Mouse (Mus musculus) c-Kit-negative CD71-positive TER-119-positive erythroid progenitor cells, embryonic 14.5 days (primary cell): ENCODE measurements around the gene Pip4k2c.
"Not testable (repeated sequence)": the region's sequence is repeated elsewhere in the genome, so short reads cannot be mapped to it uniquely, and the experiment has no call there.

Source experiments
- DNase-seq: peaks from one replicate; pipeline ENCODE4 v3.0.0-alpha.2; 2013; ENCODE audit warnings: low read depth, low spot score

The Pip4k2c gene

DNA sequence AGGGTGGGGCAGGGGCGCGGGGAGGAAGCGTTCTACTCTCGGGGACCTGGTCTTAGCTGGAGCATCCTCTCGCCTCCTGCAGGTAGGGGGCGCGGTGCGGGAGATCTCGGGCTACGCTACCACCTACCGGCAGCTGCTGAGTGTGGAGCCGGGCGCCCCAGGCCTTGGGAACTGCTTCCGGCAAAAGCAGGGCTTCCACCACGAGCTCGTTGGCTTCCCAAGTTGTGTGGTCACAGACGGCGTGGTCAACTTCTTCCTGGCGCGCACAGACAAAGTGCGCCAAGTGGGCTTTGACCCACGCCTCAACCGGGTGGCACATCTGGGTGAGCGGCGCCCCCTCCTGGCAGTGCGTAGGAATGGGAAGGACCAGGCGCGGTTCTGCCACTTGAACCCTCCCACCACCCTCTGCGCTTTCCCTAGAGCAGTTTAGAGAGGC, 40.5 kb downstream of the Pip4k2c start:
- no peak for DNase-seq

DNA sequence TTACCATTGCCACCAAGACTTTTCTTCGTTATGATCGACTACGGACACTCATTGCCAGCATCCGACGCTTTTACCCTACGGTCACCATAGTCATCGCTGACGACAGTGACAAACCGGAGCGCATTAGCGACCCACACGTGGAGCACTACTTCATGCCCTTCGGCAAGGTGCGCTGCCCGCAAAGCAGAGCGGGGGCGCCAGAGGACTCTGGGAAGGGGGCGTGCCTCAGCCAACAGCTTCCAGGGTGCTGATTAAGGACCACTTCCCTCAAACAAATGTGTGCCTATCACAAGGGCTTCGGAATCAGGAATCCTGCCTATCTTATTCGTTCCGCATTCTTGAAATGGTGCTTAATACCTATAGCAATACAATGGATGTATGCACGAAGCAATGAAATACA, 41.4 kb downstream of the Pip4k2c start:
- DNase-seq, result no peak

DNA sequence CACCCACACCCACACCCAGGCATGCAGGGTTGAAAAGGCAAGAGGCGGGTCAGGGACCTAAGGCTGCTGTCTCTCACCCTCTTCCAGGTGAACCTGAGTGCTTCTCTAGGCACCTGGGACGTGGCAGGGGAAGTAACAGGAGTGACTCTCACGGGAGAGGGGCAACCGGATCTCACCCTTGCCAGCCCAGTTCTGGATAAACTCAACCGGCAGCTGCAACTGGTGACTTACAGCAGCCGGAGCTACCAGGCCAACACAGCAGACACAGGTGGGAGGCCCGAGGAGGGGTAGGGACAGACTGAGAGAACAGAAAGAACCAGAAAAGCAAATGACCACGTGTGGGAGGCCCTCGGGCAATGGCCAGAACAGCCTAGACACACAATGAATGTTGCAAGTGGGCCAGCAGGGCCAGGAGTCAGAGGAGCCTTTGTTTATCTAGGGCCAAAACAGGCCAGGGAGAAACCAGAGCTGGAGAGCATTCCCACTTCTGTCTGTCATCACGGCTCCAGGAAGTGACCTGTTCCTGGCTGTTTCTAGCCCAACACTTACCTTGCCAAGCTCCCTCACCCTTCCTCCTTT, 43.7 kb downstream of the Pip4k2c start:
- no peak for DNase-seq

DNA sequence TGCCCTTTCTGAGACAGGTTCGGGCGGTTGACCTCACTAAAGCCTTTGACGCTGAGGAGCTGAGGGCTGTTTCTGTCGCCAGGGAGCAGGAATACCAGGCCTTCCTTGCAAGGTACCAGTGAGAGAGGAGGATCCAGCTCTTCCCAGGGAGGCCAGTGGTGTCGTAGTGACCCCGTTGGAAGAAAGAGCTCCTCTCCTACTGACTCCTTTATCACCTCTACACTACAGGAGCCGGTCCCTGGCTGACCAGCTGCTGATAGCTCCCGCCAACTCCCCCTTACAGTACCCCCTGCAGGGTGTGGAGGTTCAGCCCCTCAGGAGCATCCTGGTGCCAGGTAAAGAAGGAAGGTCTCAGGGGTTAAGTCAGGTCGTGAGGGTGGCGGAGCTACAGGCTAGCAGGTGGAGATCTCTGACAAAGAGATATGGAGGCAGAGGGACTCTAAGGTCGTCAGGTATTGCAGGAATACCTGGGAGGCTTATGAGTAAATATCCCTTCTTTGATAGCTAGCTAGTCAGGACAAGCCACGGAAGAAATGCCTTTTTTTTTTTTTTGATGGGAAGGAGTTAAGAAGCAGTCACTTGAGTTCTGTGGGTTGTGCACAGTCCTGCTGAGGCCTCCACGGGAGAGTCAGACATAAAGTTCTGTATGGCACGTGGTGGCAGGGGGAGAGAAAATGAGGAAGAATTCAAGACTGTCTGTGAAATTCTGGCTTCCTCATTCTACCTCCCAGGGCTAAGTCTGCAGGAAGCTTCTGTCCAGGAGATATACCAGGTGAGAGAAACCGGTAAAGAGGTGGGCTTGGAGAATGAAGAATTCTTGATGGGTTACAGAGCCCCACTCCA, 44.4 kb downstream of the Pip4k2c start:
- no peak for DNase-seq

DNA sequence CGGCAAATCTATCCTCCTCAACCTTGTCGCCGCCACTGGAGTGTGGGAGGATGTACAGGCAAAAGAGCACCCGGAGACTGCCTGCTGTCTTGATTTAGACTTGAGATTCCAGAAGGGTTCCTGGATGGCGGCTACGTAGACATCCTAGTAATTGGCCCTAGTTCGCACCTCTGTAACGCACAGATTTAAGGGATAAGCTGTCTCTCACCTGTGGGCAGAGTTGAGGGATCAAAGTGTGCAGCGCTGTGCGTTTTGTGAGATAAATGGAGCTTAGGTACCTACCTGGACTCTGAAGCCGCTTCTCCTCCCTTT, 45.0 kb downstream of the Pip4k2c start:
- no peak for DNase-seq

DNA sequence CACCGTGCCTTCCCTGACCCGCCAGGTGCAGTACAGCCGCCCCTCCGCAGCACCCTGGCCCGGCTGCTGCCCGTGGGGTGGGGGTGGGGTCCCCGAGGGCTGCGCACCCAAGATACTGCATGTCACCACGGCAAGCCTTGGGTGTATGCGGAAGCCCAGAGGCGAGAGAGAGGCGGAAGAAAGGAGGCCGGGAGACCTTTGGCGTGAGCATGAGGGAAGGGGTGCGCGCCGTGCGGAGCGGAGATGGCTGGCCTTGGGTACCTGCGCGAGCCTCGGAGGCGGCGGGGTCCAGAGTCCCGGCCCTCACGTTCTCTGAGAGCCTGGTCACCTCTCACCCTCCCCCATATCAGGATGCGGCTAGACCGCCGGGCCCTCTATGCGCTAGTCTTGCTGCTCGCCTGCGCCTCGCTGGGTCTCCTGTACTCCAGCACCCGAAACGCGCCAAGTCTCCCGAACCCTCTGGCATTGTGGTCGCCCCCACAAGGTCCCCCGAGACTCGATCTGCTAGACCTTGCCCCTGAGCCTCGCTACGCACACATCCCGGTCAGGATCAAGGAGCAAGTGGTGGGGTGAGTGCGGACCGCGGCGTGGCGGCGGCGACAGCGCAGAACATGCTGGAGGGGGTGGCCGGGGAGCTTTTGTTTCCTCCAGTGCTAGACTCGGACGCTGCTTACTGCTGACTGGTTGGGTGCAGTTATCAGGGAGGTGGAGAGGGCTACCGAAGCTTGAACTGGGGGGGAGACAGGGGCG, 45.6 kb downstream of the Pip4k2c start:
- DNase-seq, result no peak

DNA sequence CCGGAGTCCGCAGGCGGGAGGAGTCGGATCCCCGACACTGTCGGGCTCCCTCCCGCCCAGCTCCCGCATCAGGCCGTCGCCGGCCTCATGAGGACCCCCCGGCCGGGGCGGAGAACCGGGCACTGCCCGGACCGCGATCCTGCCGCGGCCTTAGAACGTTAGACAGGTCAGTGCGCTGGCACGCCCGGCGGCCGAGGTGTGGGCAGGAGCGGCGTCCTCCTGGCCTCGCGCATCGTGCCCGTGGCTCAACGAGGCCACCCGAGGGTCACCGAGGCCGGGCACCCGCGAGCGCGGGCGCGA, 46.1 kb downstream of the Pip4k2c start:
- DNase-seq, result no peak

DNA sequence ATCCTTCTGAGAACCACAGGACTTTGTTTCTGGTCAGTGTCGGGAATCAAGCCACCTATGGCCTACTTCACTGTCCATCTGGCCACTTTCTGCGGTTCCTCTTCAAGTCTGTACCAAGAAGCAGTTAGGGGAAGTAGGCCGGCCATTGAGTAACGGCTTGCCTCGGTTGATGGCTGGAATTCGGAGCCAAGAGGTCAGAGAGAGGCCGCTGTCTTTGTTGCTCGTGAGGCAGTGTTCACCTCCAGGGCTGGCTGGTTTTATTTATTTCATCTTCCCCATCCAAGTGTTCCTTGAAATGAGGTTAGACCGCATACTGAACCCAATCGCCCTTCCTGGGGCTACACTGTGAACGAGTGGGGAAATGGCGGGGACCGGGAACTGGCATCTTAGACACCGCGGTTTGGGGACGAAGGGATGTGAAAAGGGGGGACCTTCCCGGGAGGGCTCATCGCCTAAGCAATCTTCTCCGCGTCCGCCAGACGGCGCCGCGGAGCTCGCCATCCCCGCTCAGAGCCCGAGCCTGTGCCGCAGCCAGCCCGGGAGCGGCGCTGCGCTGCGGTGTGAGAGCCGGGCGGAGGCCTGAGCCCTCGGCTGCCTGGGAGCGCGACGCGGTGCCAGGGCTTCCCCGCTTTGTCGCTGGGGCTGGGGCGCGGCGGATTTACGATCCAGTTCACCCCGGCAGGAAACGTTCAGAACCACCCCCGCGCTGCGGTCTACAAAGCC, 46.6 kb downstream of the Pip4k2c start, which contains the start of gene B4galnt1:
Gene B4galnt1, plus strand, starts transcription at position 595 of the 723 bp plus-strand sequence.
- DNase-seq, result no peak

DNA sequence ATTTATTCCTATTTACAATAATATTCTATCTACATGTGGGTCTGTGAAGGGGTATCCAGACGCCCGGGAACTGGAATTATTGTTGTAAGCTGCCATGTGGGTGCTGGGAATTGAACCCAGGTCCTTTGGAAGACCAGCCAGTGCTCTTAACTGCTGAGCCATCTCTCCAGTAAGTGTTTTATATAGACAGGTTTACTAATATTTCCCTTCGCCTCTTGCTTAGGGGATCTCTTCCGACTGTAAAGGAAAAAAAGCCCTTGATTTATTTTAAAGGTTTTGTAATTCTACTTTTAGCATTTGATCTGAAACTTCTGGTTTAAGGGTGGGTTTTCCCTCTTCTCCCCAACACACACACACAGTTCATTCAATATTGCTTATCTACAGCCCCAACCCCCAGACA, 47.2 kb downstream of the Pip4k2c start:
- no peak for DNase-seq

DNA sequence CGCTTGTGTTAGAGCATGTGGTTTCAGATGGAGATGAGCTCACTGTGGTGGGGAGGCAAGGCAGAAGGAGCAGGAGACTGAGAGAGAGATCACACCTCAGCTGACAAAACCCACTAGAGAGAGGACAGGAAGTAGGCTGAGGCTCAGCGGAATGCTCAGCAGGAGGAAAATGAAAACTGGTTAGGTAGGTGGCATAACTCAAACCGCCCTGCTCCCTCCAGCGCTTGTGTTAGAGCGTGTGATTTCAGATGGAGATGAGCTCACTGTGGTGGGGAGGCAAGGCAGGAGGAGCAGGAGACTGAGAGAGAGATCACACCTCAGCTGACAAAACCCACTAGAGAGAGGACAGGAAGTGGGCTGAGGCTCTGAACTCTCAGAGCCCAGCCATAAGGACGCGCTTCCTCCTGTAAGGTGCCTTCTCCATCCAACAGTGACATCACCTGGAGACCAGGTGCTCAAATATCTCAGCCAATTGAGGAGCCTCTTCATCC, 48.6 kb downstream of the Pip4k2c start:
- DNase-seq, result not testable (repeated sequence)

DNA sequence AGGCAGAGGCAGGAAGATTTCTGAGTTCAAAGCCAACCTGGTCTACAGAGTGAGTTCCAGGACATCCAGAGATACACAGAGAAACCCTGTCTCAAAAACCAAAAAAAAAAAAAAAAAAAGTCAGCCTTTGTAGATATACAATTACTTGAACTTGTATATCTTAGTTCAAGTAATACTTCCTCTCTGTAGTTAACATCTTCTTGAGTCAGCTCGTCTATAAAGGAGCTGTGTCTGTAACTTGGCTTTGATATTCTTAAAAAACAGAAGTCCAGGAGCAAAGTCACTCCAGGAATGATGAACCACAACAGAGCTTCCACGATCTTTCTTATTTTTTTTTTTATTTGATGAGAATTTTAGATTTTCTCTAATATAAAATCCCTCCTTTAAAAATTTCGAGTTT, 50.7 kb downstream of the Pip4k2c start:
- no peak for DNase-seq

DNA sequence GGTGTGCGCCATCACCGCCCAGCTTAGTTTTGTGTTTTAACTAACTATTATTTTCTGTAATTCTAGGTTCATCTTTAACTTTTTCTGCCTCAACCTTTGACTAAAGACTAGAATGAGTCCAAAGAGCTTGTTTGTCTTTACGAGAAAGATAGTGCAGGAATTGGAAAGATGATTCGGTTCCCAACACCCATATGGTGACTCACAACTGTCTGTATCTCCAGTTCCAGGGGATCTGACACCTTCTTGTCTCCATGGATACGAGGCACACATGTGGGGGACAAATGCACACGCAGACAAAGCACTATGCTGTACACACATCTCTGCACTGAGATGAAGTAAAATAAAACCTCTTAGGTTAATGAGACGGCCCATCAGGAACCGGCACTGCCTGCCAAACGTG, 51.3 kb downstream of the Pip4k2c start:
- no peak for DNase-seq

DNA sequence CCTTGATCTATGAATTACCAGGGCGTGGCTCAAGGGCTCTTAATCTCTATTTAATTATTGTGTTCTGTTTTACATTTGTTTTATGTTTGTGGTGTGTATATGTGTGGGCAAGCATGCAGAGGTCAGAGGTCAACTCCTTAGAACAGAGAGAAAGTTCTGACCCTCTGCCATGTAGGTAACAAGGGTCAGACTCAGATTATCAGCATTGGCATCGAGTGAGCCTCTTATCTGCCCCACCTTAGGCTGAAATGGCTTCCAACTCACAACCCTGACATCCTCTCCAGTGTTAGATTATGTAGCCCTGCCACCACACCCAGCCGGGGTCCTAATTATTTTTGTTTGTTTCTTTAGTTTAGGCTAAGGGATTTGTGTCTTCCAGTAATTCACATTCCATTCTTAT, 52.9 kb downstream of the Pip4k2c start:
- no peak for DNase-seq

DNA sequence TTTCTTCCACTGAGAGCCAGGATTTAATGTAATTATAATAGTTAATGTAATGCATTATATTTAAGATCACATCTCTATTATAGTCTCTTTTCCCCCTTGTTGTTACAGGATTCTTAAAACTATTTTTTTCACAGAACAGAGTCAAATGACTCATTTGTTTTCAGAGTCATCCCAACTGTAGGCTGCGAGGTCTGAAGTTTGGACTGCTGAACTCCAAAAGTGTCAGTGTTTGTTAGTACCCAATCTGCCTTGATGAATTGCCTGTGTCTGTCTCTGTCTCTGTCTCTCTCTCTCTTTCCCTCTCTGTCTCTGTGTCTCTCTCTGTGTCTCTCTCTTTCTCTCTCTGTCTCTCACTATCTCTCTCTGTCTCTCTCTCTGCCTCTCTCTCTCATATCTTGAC, 54.9 kb downstream of the Pip4k2c start:
- DNase-seq, result no peak

DNA sequence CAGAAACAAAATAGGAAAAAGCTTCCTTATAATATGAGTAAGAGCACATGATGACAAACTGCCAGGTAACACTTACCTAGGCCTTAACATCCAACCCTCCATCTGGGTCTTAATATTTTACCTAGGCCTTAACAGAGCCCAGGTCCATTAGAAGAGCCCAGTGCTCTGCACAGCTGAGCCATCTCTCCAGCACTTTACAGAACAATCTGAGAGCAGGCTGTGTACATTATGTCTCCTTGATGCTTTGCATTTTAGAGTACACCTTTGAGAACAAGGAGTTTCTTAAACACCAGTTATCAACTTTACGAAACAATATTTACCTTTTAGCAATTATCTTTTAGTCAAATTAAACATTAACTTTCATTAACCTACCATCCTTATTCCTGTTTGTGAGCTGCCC, 55.3 kb downstream of the Pip4k2c start:
- no peak for DNase-seq

DNA sequence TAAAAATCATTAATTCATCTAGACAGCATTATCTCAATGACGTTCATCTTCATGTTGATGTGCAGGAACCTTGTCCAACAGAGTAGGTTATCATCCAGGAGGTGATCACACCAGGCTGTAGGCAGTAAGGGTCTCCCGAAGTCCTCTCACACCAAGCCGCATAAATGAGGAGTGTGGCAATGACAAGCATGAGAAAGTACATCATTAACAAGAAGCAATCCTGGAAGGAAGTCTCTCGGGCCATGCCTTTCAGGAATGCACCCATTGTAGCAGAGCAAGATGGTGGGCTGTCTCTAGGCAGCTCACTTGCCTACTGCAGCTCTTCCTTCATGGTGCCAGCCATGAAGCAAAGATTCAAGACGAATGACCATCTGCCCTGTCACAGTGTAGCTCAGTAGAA, 56.7 kb downstream of the Pip4k2c start:
- DNase-seq, result no peak

DNA sequence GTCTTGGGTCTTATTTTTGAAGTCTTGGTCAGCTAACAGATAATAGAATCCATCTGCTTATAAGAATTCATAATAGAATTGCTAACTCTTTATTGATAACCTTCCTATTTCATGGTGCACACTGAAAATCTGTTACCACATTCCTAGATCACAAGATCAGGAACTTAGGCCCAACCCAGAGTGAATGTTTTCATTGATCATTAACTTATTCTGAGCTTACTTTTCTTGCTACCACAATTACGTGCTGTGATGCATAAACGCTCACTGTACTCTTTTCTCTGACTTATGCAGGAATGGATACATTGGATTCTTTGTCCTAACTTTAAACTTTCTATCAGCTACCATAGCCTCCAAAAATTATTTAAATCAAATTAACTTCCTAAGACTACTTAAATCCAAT, 57.1 kb downstream of the Pip4k2c start:
- no peak for DNase-seq

DNA sequence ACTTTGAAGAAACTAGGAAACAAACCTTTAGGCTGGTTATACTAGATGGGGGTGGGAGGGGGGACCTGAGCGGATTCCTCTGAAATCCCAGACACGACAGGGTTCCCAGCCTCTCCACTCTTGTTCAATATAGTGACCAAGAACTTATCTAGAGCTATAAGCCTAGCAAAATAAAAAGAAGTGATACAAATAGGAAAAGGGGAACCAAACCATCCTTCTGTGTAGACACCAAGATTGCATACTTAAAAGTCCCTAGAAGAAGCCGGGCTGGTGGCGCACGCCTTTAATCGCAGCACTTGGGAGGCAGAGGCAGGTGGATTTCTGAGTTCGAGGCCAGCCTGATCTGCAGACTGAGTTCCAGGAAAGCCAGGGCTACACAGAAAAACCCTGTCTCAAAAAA, 58.1 kb downstream of the Pip4k2c start:
- DNase-seq, result no peak

DNA sequence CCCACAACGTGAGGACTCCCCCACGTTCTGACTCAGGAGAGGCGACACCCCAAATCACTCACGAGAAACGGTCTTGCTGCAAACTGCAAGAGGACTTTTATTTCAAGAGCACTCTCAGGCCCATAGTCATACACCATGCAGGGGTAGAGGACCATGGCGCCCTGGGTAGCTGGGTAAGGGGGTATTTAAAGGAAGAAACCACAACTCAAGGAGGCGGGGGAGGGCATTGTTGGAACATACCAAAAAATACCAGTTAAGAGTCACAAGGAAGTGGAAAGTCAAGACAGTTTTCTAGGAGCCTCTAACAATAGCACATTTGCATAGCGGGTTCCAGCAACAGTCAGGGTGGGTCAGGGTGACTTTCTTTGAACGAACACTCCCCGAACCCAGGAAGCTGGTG, 58.8 kb downstream of the Pip4k2c start:
- DNase-seq, result not testable (repeated sequence)

DNA sequence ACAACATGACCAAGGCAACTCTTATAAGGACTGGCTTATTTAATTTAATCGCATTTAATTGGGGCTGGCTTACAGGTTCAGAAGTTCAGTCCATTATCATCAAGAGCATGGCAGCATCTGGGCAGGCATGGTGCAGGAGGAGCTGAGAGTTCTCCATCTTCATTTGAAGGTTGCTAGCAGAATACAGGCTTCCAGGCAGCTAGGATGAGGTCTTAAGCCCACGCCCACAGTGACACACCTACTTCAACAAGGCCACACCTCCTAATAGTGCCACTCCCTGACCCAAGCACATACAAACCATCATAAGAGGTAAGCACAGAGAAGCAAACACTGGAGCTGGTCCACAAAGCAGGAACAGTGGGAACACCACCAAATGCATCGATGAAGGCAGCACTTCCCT, 60.2 kb downstream of the Pip4k2c start:
- not testable (repeated sequence) for DNase-seq

DNA sequence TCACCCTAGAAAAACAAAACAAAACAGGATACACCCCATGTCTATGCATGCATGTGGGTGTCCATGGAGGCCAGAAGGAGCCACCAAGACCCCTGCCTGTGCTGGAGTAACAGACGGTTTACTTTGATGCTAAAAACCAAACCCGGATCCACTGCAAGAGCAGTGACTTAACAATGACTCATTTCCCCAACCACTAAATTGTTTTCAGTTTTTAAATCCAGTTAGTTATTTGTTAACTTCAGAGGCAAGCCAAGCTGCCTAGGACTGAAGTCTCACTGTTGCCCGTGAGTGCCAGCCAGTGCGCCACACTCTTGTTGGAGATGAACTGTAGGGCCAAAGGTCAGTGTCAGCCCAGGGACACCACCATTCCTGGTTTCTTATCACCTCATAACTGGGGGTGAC, 60.9 kb downstream of the Pip4k2c start:
- DNase-seq, result no peak

DNA sequence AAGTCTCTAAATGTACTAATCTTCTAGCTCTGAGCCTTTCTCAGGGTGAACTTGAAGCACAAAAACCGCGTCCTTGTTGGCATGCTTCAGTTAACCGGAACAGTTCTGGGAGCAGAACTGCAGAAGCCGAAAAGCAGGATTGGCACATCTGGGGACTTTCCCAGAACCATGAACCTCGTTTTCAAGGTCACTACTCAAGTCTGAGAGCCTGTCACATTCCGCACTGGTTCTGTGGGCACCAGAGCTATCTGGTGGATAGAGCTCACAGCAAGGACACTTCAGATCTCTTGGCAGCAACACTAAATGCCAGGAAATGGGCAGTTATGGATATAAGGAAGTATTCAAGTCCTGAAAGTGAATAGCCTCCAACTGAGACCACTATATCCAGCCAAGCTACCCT, 64.2 kb downstream of the Pip4k2c start:
- no peak for DNase-seq
